Mouse (Mus musculus) hindbrain, embryonic 12.5 days (tissue): ENCODE measurements around the gene Ccl1. TPM values are rescaled to one million over a fixed set of nuclear protein-coding genes. Genes with fewer than 3 reads are reported as not detected.
A peak's percentile ranks its signal among the peaks of the same experiment; 100 is the strongest.

Source experiments
- ATAC-seq: fragments of 200-750 bp; cut with Nextera tagmentation; 2 replicates; pipeline ENCODE4 v1.8.0; 2017; ENCODE audit warnings: moderate TSS enrichment; ENCODE audit not compliant: low FRiP score
- H3K27ac ChIP-seq: fragments of 300-500 bp; sonication (generic); 2 replicates; pipeline ENCODE4 v1.5.1; 2016; ENCODE audit warnings: mild to moderate bottlenecking
- H3K27me3 ChIP-seq: fragments of 300-500 bp; sonication (generic); 2 replicates; pipeline ENCODE4 v1.6.1; 2016; ENCODE audit warnings: mild to moderate bottlenecking
- H3K36me3 ChIP-seq: fragments of 300-500 bp; sonication (generic); 2 replicates; pipeline ENCODE4 v1.6.1; 2016; ENCODE audit warnings: mild to moderate bottlenecking
- H3K4me1 ChIP-seq: fragments of 300-500 bp; sonication (generic); 2 replicates; pipeline ENCODE4 v1.6.1; 2016
- H3K4me2 ChIP-seq: fragments of 300-500 bp; sonication (generic); replicated peaks from 2 replicates; pipeline ENCODE4 v1.6.1; 2016; ENCODE audit warnings: mild to moderate bottlenecking
- H3K4me3 ChIP-seq: fragments of 300-500 bp; sonication (generic); 2 replicates; pipeline ENCODE4 v1.5.1; 2016; ENCODE audit warnings: mild to moderate bottlenecking
- H3K9ac ChIP-seq: fragments of 300-500 bp; sonication (generic); 2 replicates; pipeline ENCODE4 v1.6.1; 2016; ENCODE audit warnings: mild to moderate bottlenecking, moderate library complexity
- H3K9me3 ChIP-seq: fragments of 300-500 bp; sonication (generic); replicated peaks from 2 replicates; pipeline ENCODE4 v1.6.1; 2016; ENCODE audit warnings: mild to moderate bottlenecking
- WGBS: fragments of 180-500 bp; shearing (Covaris S2); methylation state at CpG from one replicate; pipeline ENCODE4 v1.1.7; 2016; 5-methylcytosine and 5-hydroxymethylcytosine counted together
- polyA plus RNA-seq: library from polyadenylated mRNA; unstranded; fragments of >200 nt; fragmentation: Nextera tagmentation; extraction: Ambion mirVana; gene quantifications from 2 replicates; pipeline ENCODE4 v1.2.1, GENCODE M21; 2016

The Ccl1 gene
- polyA plus RNA-seq, 1 experiment from 2014 or later: not detected

- WGBS: 37% methylated on average over 4 of the region's 4 CpGs
These were observed 52.1 kb downstream of the Ccl1 start for GRCm38 (mm10) chr11:82253421-82253820.

GRCm38 (mm10) chr11:82251251-82251650 is 54.2 kb downstream of the Ccl1 start:
- no peaks in the 10 kb centered on the region for H3K36me3 ChIP-seq
- WGBS: 19% methylated on average over 6 of the region's 6 CpGs
- H3K27me3 ChIP-seq: peaks cover 4% of the 10 kb centered on the region
- no peak overlapping the region for H3K27ac ChIP-seq
- H3K4me1 ChIP-seq: peaks cover 13% of the 10 kb centered on the region
- H3K9ac ChIP-seq: no peak overlapping the region
- no peak overlapping the region for H3K4me2 ChIP-seq
- H3K9me3 ChIP-seq: no peaks in the 10 kb centered on the region
- H3K4me3 ChIP-seq: no peak overlapping the region
- no peak for ATAC-seq

More at GRCm38 (mm10) chr11:82253421-82253820, 52.1 kb downstream of the Ccl1 start:
- Histone ChIP-seq H3K4me1 (peaks cover 13% of the 10 kb centered on the region), H3K4me2 (no peak overlapping the region), H3K9me3 (no peaks in the 10 kb centered on the region), H3K9ac (no peak overlapping the region), H3K4me3 (no peak overlapping the region), H3K36me3 (no peaks in the 10 kb centered on the region), H3K27ac (no peak overlapping the region), H3K27me3 (peaks cover 7% of the 10 kb centered on the region)
- no peak for ATAC-seq

GRCm38 (mm10) chr11:82249945-82250344 is 55.5 kb downstream of the Ccl1 start:
- WGBS: 76% methylated on average over 6 of the region's 6 CpGs
- H3K9ac ChIP-seq: no peak overlapping the region
- H3K4me2 ChIP-seq: no peak overlapping the region
- H3K9me3 ChIP-seq: no peaks in the 10 kb centered on the region
- peaks cover 6% of the 10 kb centered on the region for H3K4me1 ChIP-seq
- H3K27me3 ChIP-seq: peaks cover 4% of the 10 kb centered on the region
- no peaks in the 10 kb centered on the region for H3K36me3 ChIP-seq
- H3K27ac ChIP-seq: no peak overlapping the region
- no peak for ATAC-seq
- no peak overlapping the region for H3K4me3 ChIP-seq

- H3K4me3 ChIP-seq: no peak overlapping the region
- peak overlapping the region; percentile 18; the same call in 1 of the 2 replicates for H3K27ac ChIP-seq
- H3K36me3 ChIP-seq: no peaks in the 10 kb centered on the region
- H3K27me3 ChIP-seq: no peaks in the 10 kb centered on the region; the same call in 1 of the 2 replicates
- peaks cover 12% of the 10 kb centered on the region for H3K4me1 ChIP-seq
- ATAC-seq: peak; percentile 59
- H3K4me2 ChIP-seq: no peak overlapping the region
- H3K9me3 ChIP-seq: no peaks in the 10 kb centered on the region
- WGBS: 42% methylated on average over 4 of the region's 5 CpGs
- H3K9ac ChIP-seq: 0 out of 2 replicates have a peak overlapping the region, but pooled peaks have one; percentile 4
These were observed 68.1 kb downstream of the Ccl1 start for GRCm38 (mm10) chr11:82237439-82237838.

DNA sequence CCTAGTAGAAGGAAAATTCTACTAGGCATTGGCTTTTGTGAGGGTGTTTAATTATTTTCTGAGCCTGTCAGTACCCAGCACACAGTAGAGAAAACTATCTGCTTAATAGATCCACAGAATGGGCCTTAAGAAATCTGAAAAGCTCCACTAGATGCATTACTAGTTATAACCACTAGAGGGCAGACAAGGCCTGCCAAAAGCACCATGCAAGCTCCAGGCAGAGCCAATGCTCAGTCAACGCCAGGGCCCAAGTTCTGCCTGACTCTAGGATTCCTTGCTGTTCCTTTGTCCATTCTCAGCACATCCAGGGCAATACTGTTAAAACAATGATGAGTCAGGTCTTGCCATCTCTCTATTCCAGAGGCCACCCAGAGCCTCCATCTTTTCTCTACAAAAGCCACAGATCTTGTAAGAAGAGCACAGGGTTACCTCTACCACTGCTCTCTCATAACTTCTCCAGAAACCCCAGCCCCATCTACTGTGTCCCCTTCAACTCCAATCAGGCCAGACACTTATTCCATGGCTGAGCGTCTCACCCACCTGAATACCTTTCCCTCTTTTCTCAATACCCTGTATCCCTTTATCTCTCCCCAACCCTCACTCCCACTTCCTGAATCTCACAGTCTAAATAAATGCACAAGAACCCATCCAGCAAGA is 69.8 kb downstream of the Ccl1 start:
- H3K9me3 ChIP-seq: no peaks in the 10 kb centered on the region
- H3K9ac ChIP-seq: no peak overlapping the region
- H3K4me1 ChIP-seq: peaks cover 12% of the 10 kb centered on the region
- peak; percentile 57; the same call in 1 of the 2 replicates for ATAC-seq
- no peaks in the 10 kb centered on the region; the same call in 1 of the 2 replicates for H3K27me3 ChIP-seq
- WGBS: 43% methylated on average over 2 of the region's 2 CpGs
- H3K27ac ChIP-seq: no peak overlapping the region
- H3K36me3 ChIP-seq: no peaks in the 10 kb centered on the region
- no peak overlapping the region for H3K4me2 ChIP-seq
- H3K4me3 ChIP-seq: no peak overlapping the region

GRCm38 (mm10) chr11:82233991-82234390 is 71.5 kb downstream of the Ccl1 start:
- WGBS: 64% methylated on average over 6 of the region's 6 CpGs
- no peak for ATAC-seq
- Histone ChIP-seq H3K27ac (no peak overlapping the region), H3K9ac (no peak overlapping the region), H3K4me3 (no peak overlapping the region), H3K4me1 (peaks cover 12% of the 10 kb centered on the region), H3K4me2 (no peak overlapping the region), H3K9me3 (no peaks in the 10 kb centered on the region), H3K36me3 (no peaks in the 10 kb centered on the region), H3K27me3 (no peaks in the 10 kb centered on the region; the same call in 1 of the 2 replicates)

GRCm38 (mm10) chr11:82226976-82227375 is 78.5 kb downstream of the Ccl1 start:
- no peak overlapping the region for H3K4me2 ChIP-seq
- H3K4me3 ChIP-seq: no peak overlapping the region
- 0 out of 2 replicates have a peak, but pooled peaks cover 3% of the 10 kb centered on the region for H3K27me3 ChIP-seq
- H3K9me3 ChIP-seq: no peaks in the 10 kb centered on the region
- WGBS: 54% methylated on average over 9 of the region's 9 CpGs
- no peaks in the 10 kb centered on the region for H3K36me3 ChIP-seq
- ATAC-seq: no peak
- H3K27ac ChIP-seq: peak overlapping the region; percentile 52; the same call in 1 of the 2 replicates
- H3K9ac ChIP-seq: no peak overlapping the region
- H3K4me1 ChIP-seq: peaks cover 3% of the 10 kb centered on the region

GRCm38 (mm10) chr11:82225936-82226335 is 79.6 kb downstream of the Ccl1 start:
- no peak overlapping the region for H3K9ac ChIP-seq
- 0 out of 2 replicates have a peak overlapping the region, but pooled peaks have one; percentile 48 for H3K27ac ChIP-seq
- no peaks in the 10 kb centered on the region for H3K36me3 ChIP-seq
- no peak overlapping the region for H3K4me3 ChIP-seq
- H3K4me1 ChIP-seq: peaks cover 3% of the 10 kb centered on the region
- H3K27me3 ChIP-seq: 0 out of 2 replicates have a peak, but pooled peaks cover 3% of the 10 kb centered on the region
- no peaks in the 10 kb centered on the region for H3K9me3 ChIP-seq
- no peak for ATAC-seq
- WGBS: 66% methylated on average over 8 of the region's 8 CpGs
- H3K4me2 ChIP-seq: no peak overlapping the region

DNA sequence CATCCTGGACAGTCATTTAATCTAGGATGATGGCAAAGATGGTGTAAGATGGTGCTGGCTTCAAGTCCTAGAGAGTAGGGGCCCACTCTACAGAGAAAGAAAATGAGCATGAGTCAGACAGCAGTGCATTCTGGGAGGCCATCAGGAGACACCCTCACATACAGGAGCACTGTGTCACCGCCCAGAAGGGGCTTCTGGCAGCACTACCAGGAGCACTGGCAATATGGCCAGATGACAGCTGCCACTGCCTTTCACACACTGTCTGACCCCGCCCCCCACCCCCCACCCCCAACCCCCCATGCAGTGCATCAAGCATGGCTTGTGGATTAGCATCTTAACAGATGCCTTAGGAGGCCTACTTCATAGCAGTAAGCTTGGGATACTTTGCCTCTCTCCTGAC is 89.0 kb downstream of the Ccl1 start:
- Histone ChIP-seq H3K36me3 (no peaks in the 10 kb centered on the region), H3K4me2 (no peak overlapping the region), H3K4me3 (no peak overlapping the region), H3K27me3 (no peaks in the 10 kb centered on the region), H3K4me1 (0 out of 2 replicates have a peak, but pooled peaks cover 3% of the 10 kb centered on the region), H3K9me3 (no peaks in the 10 kb centered on the region), H3K9ac (no peak overlapping the region), H3K27ac (no peak overlapping the region)
- 40% methylated on average over 2 of the region's 2 CpGs for WGBS
- ATAC-seq: no peak

DNA sequence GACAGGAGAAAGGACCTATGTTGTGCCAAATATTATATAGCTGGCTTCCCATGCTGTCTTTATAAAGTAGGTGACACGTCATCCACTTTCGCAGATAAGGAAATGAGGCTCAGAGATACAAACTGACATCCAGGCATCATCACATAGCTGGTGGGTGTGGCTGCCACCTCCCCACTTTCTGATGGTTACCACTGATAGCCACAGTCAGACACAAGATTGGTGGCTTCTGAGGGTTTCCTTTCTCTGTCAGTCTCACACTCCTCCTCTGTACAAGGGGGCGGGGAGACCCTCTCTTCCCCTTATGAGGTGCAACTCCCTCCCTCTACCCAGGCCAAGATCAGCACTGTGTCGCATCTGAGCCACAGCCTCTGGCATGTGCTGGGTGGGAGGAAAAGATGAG is 91.1 kb downstream of the Ccl1 start:
- Histone ChIP-seq H3K27ac (no peak overlapping the region), H3K9ac (no peak overlapping the region), H3K36me3 (no peaks in the 10 kb centered on the region), H3K4me2 (no peak overlapping the region), H3K9me3 (no peaks in the 10 kb centered on the region), H3K4me1 (0 out of 2 replicates have a peak, but pooled peaks cover 3% of the 10 kb centered on the region), H3K4me3 (no peak overlapping the region), H3K27me3 (no peaks in the 10 kb centered on the region)
- no peak for ATAC-seq
- 70% methylated on average over 4 of the region's 4 CpGs for WGBS

DNA sequence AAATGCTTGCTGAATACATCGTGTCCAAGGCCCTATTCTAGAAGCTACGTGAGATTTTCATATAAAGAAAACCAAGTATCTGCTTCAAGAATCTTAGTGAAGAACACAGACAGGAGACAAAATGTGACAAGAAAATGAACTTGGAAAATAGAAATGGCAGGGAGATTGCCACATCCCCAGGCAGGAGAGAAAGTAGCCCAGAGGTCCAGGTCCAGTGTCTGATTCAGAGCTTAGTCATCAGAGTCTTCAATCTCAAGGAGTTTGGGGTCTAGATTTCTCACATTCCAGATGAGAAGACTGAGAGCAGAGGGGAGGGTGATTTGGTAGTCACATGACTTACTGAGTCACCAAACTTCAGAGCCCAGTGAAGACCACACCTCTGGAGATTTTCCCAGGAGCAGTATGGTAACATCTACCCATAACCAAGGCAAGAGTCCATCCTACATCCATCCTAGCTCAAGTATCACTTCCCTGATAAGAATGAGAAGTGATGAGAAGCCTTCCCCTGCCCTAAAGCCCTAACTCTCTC is 98.5 kb downstream of the Ccl1 start:
- ATAC-seq: no peak
- H3K4me3 ChIP-seq: no peak overlapping the region

GRCm38 (mm10) chr11:82205221-82205620 is 100.3 kb downstream of the Ccl1 start:
- H3K4me2 ChIP-seq: no peak overlapping the region
- H3K36me3 ChIP-seq: no peaks in the 10 kb centered on the region

More for the DNA sequence above, 98.5 kb downstream of the Ccl1 start:
- H3K9me3 ChIP-seq: no peaks in the 10 kb centered on the region
- H3K27me3 ChIP-seq: no peaks in the 10 kb centered on the region
- H3K4me2 ChIP-seq: no peak overlapping the region
- no peaks in the 10 kb centered on the region for H3K36me3 ChIP-seq
- no peak overlapping the region for H3K9ac ChIP-seq
- H3K27ac ChIP-seq: no peak overlapping the region
- H3K4me1 ChIP-seq: 0 out of 2 replicates have a peak, but pooled peaks cover under 1% of the 10 kb centered on the region
- WGBS: 93% methylated on average over 2 of the region's 2 CpGs

More at GRCm38 (mm10) chr11:82205221-82205620, 100.3 kb downstream of the Ccl1 start:
- ATAC-seq: no peak
- Histone ChIP-seq H3K27ac (no peak overlapping the region), H3K4me1 (no peaks in the 10 kb centered on the region), H3K4me3 (no peak overlapping the region), H3K9me3 (no peaks in the 10 kb centered on the region), H3K27me3 (no peaks in the 10 kb centered on the region), H3K9ac (no peak overlapping the region)
- 94% methylated on average over 6 of the region's 6 CpGs for whole genome bisulfite sequencing
